Mouse (Mus musculus): ENCODE data around the gene Ipo7. TPM values are rescaled to one million over a fixed set of nuclear protein-coding genes. Genes with fewer than 3 reads are reported as not detected.
"Not testable (repeated sequence)": the region's sequence is repeated elsewhere in the genome, so short reads cannot be mapped to it uniquely, and the experiment has no call there.

Ipo7 gene
- total RNA-seq (2015; ENCODE audit: low replicate concordance): 29.9 and 34.0 TPM in 2 replicates
- total RNA-seq (2017; ENCODE audit: low replicate concordance): 45.9 and 69.8 TPM in 2 replicates

DNA sequence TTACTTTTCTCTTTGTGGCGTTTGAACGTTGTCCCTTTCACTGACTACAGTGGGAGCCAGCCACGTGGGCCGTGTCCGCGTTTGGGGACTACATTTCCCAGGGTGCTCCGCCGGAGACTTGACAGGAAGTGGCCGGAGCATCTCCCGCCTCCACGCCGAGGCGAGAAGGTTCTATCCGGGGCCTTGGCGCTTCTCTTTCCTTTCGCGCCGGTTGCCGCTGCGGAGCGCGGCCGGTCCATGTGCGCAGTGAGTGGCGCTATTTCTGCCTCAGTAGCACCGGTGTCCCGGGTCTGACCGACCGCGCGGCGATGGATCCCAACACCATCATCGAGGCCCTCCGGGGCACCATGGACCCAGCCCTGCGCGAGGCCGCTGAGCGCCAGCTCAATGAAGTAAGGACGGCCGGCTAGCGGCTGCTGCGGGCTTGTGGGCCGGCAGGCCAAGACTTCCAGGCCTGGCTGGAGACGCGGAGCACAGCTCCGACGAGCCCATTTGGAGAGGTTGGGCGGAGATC lies at the start of gene Ipo7:
Gene Ipo7 (plus strand): TSS at position 158 of the 514 bp plus-strand sequence.
- peak; percentile 98 for ATAC-seq (replicated peaks; ENCODE audit: low FRiP score, poor library complexity, severe bottlenecking)

DNA sequence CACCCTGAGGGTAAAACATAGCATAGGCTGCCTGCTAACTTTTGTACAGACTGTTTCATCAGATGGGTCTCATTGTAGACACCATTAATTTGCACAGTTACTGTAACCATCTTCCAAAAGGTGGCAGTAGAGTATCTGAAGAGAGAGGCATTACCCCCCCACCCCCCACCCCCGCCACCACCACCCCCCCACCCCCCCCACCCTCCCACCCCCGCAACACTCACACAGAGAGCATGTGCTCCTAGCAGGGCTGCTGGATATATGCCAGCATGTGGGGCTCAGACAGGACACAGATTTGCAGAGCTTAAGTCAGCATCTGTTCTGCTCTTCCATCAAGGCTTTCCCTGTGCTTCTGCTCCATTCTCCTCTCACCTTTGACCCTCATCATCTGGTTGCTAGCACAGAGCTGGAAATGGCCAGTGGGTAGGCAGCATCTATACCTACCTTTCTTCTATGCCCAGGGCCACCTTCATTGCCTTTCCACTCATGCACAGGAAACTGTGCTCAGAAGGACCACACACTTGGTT lies 49.1 kb upstream of the Ipo7 start:
- no peak for ATAC-seq (replicated peaks; ENCODE audit: low FRiP score, poor library complexity, severe bottlenecking)

DNA sequence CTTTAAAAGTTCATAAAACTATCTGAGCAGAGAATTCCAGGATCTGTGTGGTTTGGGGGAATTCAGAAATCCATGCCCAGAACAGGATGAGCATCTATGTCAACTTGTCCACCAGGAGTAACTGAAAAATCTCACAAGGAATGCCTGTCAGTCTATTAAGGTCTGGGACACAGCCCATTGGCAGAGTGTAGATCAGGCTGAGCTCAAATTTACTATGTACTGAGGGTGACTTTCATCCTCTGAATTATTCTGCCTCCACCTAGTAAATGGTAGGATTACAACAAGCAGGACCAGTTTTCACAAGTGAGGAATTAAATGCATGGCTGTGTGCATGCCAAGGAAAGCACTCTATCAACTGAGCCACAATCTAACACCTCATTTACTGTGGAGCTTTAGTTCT lies 48.5 kb upstream of the Ipo7 start:
- no peak for ATAC-seq (replicated peaks; ENCODE audit: low FRiP score, poor library complexity, severe bottlenecking)

DNA sequence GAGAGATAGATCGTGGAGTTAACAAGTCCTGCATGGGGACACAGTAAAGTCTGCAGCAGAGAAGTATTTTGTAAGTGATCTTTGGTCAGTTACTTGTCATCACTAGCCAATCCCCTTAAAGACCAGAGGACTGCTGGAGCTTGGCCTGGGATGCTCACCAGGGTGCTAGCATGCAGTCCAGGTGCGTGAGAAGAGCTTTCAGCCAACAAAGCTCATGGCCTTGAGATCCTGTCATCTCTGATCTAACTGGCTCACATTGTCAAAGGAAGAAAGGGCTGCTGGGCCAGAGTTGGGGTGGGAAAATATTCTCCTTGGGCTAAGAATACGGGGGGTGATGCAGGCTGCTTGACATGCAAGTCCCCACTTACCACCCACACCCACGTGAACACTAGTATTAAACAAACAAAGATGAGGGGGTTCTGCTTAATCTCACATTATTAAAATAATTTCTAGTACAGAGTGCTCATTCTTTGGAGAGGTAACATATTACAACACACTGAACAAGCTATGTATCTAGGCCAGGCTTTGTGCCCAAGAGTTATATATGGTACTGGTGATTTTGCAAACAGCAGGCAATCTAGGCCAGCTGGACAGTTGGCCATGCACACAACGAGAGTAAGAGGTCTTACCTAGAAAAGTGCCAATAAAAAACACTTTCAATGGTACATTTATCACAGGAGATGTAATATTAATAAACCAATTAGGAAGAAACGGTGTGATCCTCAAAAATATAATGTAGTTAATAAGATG lies 41.9 kb upstream of the Ipo7 start:
- no peak for ATAC-seq (replicated peaks; ENCODE audit: low FRiP score, poor library complexity, severe bottlenecking)

DNA sequence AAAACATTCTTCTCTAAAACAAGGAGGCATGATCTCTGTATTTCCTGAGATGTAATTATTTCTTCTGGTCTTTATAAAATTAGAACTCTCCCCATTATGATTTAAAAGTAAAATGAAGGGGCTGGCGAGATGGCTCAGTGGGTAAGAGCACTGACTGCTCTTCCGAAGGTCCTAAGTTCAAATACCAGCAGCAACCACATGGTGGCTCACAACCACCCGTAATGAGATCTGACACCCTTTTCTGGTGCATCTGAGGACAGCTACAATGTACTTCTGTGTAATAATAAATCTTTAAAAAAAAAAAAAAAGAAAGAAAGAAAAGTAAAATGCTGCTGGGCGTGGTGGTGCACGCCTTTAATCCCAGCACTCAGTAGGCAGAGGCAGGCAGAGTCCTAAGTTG lies 40.9 kb upstream of the Ipo7 start:
- not testable (repeated sequence) for ATAC-seq (replicated peaks; ENCODE audit: low FRiP score, poor library complexity, severe bottlenecking)

DNA sequence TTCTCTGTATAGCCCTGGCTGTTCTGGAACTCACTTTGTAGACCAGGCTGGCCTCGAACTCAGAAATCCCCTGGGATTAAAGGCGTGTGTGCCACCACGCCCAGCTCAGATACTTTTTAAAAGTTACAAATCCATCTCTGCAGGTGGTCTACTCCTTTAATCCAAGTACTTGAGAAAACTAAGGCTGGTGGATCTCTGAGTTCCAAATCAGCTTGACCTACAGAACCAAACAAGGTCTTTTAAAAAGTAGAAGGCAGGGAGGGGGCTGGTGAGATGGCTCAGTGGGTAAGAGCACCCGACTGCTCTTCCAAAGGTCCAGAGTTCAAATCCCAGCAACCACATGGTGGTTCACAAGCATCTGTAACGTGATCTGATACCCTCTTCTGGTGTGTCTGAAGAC lies 33.5 kb upstream of the Ipo7 start:
- not testable (repeated sequence) for ATAC-seq (replicated peaks; ENCODE audit: low FRiP score, poor library complexity, severe bottlenecking)

DNA sequence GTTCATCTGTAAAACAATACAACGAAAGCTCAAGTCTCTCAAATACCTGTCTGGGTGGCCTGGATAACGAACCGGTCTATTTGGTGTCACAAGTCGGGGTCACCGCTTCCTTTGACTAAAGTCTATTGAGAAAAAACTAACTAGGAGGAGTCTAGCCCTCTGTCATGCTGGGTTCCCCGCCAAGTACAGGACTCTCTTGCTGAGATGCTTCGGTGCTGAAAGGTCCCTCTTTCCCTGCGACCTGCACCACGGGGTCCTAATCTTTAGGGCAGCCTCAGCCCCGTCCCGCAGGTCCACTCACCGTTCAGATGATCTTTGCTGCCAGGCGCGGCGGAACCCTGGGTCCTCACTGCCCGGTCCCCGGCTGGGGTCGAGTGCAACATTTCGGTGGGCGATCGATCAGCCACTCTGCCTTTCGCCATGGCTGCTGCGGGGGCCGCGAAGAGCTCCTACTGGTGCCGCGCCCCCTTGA lies 32.4 kb upstream of the Ipo7 start:
- ATAC-seq (replicated peaks; ENCODE audit: low FRiP score, poor library complexity, severe bottlenecking): peak; percentile 45

DNA sequence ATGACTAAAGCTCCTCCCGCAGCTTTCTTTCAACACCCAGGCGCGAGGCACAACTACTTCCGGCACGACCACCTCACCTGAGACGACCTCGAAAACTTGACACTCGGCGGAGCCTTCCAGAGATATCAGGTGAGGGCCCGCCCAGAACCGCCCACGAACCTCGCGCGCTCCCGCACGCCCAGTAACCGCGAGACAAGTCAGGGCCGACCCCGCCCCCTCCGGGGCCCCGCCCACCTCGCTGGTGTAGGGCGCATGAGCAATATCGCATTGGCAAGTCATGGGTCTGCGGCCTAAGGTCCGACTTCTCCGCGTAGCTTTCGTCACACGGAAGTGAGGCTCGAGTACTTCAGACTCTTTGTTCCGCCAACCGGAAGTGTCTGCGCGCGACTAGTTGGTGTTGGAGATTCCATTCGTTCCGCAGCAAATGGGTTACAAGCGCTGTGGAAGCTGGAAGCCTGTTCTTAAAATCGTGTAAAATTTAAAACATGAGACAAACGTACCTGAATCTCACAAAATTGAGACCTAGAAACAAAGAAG lies 31.9 kb upstream of the Ipo7 start:
- peak; percentile 98 for ATAC-seq (replicated peaks; ENCODE audit: low FRiP score, poor library complexity, severe bottlenecking)

DNA sequence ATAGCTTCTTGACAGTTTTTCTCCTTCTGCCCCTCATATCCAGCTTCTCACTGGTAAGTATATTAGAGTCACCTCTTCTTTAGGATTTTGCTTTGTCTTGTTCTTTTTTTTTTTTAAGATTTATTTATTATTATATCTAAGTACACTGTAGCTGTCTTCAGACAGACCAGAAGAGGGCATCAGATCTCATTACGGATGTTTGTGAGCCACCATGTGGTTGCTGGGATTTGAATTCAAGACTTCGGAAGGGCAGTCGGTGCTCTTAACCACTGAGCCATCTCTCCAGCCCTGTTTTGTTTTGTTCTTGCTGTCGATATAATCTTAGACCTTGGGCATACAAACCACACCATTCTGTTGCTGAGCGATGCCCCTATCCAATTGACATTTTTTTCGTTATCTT lies 31.3 kb upstream of the Ipo7 start, which contains the start of gene Tmem41b:
Gene Tmem41b (minus strand): TSS at position 155 of the 400 bp plus-strand sequence.
- not testable (repeated sequence) for ATAC-seq (replicated peaks; ENCODE audit: low FRiP score, poor library complexity, severe bottlenecking)

DNA sequence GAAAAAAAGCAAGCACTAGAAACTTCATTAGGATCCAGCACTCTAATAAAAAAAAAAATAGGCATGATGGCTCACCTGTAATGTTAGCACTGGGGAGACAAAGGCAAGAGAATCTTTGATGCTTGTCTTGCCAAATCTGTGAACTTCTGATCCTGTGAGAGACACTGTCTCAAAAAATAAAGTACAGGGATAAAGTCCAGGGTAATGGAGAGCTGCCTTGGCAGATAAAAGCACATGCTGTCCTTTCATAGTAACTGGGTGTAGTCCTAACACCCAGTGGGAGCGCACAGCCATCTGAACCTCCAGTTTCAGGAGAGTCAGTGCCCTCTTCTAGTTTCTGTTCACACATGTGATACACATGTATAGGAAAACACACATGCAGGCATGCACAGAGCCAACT lies 26.8 kb upstream of the Ipo7 start:
- ATAC-seq (replicated peaks; ENCODE audit: low FRiP score, poor library complexity, severe bottlenecking): no peak

DNA sequence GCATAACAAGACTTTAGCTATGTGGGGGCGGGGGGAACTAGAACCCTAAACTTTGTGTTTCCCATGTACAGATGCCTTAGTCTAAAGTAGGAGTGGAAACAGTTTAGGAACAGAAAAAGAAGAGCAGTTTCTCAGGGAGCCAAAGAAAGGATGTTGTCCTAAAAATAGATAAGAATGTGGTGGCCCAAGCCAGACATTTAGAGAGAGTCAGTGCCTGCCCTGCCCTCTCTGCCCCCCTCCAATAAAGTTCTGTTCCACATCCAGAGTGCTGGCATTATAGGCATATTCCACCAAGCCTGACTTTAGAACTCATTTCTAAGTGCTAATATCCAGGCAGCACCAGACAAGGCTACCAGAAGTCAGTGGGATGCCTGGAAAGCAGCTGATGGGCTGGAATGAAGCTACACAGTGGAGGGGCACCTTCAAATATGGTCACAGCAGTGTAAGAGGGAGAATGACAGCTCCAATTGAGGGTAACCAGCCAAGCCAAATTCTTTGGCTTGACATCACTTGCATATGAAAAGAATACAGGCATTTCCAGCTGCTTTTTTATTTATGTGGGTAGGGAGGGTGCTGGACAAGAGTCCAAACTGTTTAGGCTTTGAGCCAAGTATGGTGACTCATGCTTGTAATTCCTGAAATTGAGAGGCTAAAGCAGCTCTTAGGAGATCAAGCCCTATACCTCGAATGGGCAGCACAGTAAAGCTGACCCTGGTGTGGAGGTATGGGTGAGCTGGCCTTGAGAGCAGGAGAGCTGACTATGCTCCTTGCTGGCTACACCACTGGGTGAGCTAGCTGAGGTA lies 24.7 kb upstream of the Ipo7 start:
- ATAC-seq (replicated peaks; ENCODE audit: low FRiP score, poor library complexity, severe bottlenecking): no peak

DNA sequence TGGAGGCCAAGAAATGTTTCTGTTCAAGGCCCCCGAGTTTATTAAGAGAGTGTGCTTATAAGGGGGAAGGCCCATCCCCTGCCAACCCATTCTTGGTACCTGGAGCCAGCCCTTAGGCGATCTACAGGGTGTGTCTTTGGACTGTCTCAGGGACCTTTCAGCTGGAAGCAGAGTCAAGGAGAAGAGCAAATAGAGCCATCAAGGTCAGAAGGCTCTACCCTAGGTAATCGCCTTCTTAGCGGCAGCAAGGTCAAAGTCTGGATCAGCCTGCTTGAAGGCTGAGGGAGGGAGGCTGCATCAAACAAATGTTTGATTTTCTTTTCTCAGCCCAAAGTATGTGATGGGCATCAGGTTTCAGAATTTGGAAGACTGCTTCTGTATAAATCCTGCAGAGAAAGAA lies 19.7 kb upstream of the Ipo7 start:
- no peak for ATAC-seq (replicated peaks; ENCODE audit: low FRiP score, poor library complexity, severe bottlenecking)

DNA sequence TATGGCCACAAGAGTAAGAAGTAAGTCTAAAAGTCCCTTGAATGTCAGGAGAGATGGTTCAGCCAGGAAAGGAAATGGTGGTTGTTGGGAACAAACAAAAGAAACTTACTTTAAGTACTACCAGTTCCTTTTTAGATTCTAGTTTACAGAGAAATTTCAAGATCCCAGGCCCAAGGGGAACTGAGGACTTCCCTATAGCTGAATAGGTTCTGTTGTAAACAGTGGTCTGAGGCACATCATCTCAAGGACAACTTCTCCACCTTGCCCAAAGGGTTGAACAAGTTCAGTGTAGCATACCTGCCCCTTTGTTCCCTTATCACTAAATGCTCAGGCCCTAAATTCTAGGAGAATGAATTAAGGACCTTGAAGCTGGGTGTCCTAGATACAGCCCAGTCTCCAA lies 16.0 kb upstream of the Ipo7 start:
- no peak for ATAC-seq (replicated peaks; ENCODE audit: low FRiP score, poor library complexity, severe bottlenecking)

DNA sequence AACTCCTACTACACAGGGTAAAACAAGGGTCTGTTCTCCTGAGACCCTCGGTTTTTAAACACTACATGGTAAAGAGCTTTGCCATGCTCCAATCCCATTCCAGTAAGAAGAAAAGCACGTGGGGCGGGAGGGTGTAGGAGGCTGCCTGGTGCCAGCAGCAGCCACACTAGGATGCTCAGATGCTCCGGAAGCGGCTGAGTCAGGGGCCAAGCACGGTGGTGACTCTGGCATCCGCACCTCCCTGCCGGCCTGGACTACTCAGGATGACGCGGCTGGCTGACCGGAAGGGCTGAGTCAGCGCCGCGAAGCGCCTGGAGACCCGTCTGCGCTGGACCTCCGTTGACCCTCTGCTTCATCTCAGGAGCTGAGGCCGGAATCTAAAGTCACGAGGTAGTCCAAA lies 15.1 kb upstream of the Ipo7 start:
- no peak; the same call in 1 of the 2 replicates for ATAC-seq (replicated peaks; ENCODE audit: low FRiP score, poor library complexity, severe bottlenecking)

DNA sequence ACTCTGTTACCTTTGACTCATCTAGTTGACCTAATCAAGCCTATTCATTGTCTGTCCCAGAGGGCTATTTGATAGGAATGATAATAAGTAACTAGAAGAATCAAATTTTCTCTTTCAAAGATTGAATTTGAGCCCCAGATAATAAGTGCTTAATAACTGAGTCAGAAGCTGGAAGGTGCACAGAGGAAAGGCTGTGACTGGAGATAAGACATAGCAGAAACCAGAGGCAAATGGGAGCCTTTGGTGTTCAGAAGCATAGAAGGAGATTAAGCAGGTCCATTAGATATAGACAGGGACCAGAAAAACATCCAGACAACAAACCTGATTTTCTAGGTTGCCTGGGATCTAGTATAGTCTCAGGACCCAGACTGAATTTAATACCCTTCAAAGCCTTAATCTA lies 12.1 kb upstream of the Ipo7 start:
- no peak for ATAC-seq (replicated peaks; ENCODE audit: low FRiP score, poor library complexity, severe bottlenecking)

DNA sequence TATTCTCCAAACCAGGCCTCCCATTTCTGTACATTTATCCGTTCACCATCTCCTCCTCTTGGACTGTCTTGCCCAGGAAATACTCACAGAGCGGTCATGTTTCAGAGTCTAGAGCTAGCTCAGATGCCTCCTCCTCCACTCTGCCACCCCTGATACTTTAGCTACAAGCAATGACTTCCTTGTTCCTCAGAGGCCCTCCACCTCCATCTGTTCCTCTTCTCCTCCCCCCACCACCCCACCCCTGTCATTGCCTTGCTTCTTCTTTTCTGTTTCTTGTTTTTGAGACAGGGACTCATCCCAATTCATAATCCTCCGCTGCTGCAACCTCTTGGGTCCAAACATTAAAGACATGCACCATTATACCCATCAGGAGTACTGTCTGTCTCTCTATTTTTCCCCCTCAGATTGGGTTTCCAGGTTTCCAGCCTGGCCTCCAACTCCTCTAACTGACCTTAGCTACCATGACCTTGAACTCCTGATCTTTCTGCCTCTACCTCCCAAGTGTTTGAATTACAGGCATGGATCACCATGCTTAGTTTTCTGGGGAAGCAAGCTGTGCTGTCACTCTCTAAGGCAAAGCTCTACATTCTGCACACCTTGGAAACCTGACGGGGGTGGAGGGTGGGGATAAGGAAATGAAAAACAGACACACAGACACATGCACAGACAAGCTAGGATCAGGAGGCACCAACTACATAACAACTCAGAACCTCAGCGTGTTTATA lies 11.4 kb upstream of the Ipo7 start:
- no peak for ATAC-seq (replicated peaks; ENCODE audit: low FRiP score, poor library complexity, severe bottlenecking)

DNA sequence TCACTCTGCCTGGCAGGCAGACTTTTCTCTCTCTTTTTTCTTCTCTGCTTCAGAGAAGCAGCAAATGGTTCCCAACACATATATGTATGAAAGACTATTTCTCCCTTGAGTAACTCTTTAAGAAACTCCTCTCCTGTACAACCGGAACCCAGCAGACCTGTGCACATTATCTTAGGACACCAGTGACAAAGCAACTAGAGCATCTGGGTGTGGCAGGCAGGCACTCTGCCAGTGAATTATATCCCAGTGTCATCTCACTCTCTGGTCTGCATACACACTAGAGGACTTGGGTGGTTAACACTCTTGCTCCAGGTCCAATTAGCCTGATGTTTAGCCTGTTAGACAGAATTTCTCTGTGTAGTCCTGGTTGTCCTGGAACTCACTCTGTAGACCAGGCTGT lies 9.6 kb upstream of the Ipo7 start:
- ATAC-seq (replicated peaks; ENCODE audit: low FRiP score, poor library complexity, severe bottlenecking): peak; percentile 84

DNA sequence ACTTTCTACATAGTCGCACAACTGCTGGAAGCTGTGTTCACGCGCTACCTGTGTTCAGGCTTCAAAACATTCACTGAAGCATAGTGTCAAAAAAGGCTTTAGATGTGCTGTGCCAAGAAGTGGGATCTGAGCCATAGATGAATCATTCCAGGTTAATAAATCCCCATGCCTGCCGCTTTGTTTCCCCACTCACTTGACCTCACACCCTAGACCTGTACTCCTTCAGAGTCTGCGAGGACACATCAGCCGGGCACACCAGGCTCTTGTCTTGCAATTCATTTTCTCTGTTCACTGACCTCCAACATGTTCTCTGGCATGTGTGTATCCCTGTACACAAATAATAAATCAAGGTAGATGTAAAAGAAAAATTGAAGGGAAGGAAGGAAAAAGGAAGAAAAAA lies 9.0 kb upstream of the Ipo7 start:
- ATAC-seq (replicated peaks; ENCODE audit: low FRiP score, poor library complexity, severe bottlenecking): no peak

DNA sequence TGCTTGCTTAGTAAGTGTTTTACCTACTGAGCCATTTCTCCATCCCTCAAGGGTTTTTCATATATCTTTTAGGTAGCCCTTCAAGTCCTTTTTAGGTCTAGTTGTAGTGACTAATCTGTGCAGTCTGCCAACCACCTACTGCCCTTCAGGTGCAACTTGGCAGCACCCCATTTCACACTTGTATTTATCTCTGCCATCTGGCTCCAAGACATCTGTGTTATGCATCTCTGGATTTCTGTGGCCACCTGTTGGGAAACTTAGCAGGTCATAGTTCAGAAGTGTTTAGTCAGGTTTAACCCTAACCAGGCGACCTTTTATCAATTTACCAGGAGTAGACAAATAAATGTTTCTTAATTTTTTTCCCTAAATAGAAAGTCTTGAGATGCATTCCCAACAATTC lies 6.7 kb upstream of the Ipo7 start:
- ATAC-seq (replicated peaks; ENCODE audit: low FRiP score, poor library complexity, severe bottlenecking): no peak

DNA sequence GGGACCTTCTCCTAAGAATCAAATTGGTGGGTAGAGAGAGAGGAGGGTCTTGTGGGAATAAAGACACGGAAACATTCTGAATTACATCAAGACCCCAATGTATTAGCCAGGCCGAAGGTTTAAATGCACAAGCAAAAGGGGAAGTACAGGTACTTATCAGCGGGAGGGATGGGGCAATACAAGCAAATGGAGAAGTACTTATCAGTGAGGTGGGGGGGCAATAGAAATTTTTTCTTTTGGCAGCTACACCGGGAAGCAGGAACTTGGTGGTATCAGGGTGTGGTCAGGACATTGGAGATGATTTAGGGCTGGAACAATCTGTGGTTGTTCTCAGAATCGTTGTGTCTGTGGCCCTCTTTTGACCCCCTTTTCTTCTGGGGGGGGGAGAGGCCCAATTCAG lies 3.8 kb upstream of the Ipo7 start:
- ATAC-seq (replicated peaks; ENCODE audit: low FRiP score, poor library complexity, severe bottlenecking): no peak
